Mouse (Mus musculus): ENCODE data around the gene Fbln2.

- no peak for TF ChIP-seq GATA1 (IDR thresholded peaks at IDR 0.05; ENCODE audit: low read length)
- no peak for TF ChIP-seq TAL1 (IDR thresholded peaks at IDR 0.05; ENCODE audit: low read length)
Measured at GRCm38 (mm10) chr6:91236006-91236405, 23.8 kb downstream of the Fbln2 start.

All from erythroblast, embryonic 14.5 days (primary cell).